Mouse (Mus musculus) kidney, embryonic 16.5 days (tissue): ENCODE measurements at regions not wholly inside any gene's neighbourhood (a gene's known extent, or its start where the extent isn't known, plus 50 kb on each side); places are given as distances from the start of the nearest gene placed in this dataset.

Source experiments
- ATAC-seq: fragments of 200-750 bp; cut with Nextera tagmentation; 2 replicates; pipeline ENCODE4 v1.8.0; 2017; ENCODE audit warnings: moderate TSS enrichment; ENCODE audit not compliant: low FRiP score, low TSS enrichment
- H3K27ac ChIP-seq: fragments of 300-500 bp; sonication (generic); 2 replicates; pipeline ENCODE4 v1.5.1; 2014; ENCODE audit warnings: low read length
- H3K27me3 ChIP-seq: fragments of 300-500 bp; sonication (generic); 2 replicates; pipeline ENCODE4 v1.6.1; 2014; ENCODE audit warnings: low read length, control low read depth, mixed read lengths; ENCODE audit not compliant: insufficient read depth
- H3K36me3 ChIP-seq: fragments of 300-500 bp; sonication (generic); 2 replicates; pipeline ENCODE4 v1.6.1; 2014; ENCODE audit warnings: low read length, control low read depth, mixed read lengths; ENCODE audit not compliant: insufficient read depth
- H3K4me1 ChIP-seq: fragments of 300-500 bp; sonication (generic); 2 replicates; pipeline ENCODE4 v1.6.1; 2014; ENCODE audit warnings: low read length, control low read depth, mixed read lengths; ENCODE audit not compliant: insufficient read depth
- H3K4me2 ChIP-seq: fragments of 300-500 bp; sonication (generic); replicated peaks from 2 replicates; pipeline ENCODE4 v1.6.1; 2014; ENCODE audit warnings: low read depth, low read length
- H3K4me3 ChIP-seq: fragments of 300-500 bp; sonication (generic); 2 replicates; pipeline ENCODE4 v1.5.1; 2014; ENCODE audit warnings: mild to moderate bottlenecking, low read length
- H3K9ac ChIP-seq: fragments of 300-500 bp; sonication (generic); replicated peaks from 2 replicates; pipeline ENCODE4 v1.6.1; 2014; ENCODE audit warnings: low read length
- H3K9me3 ChIP-seq: fragments of 300-500 bp; sonication (generic); 2 replicates; pipeline ENCODE4 v1.6.1; 2016; ENCODE audit warnings: low read length, control low read depth
- WGBS: fragments of 180-500 bp; shearing (Covaris S2); extraction: QIAGEN DNeasy Blood & Tissue Kit; methylation state at CpG from one replicate; pipeline ENCODE4 v1.1.7; 2014; 5-methylcytosine and 5-hydroxymethylcytosine counted together

GRCm38 (mm10) chr15:97106556-97106955 lies 50.8 kb upstream of the Slc38a4 start:
- Histone ChIP-seq H3K4me3 (no peak overlapping the region), H3K36me3 (no peaks in the 10 kb centered on the region), H3K27me3 (no peaks in the 10 kb centered on the region), H3K4me1 (peaks cover 18% of the 10 kb centered on the region), H3K27ac (no peak overlapping the region), H3K4me2 (no peak overlapping the region), H3K9ac (no peak overlapping the region), H3K9me3 (peaks cover 3% of the 10 kb centered on the region; the same call in 1 of the 2 replicates)
- 70% methylated on average over 6 of the region's 6 CpGs for whole genome bisulfite sequencing
- no peak for ATAC-seq
